Mouse (Mus musculus) heart, embryonic 16.5 days (tissue): ENCODE measurements around the gene Cacna1d. TPM values are rescaled to one million over a fixed set of nuclear protein-coding genes. Genes with fewer than 3 reads are reported as not detected.

Experiments used
- ATAC-seq: fragments of 200-750 bp; cut with Nextera tagmentation; replicated peaks from 2 replicates; pipeline ENCODE4 v1.8.0; 2017; ENCODE audit warnings: moderate number of reproducible peaks; ENCODE audit not compliant: insufficient read depth, low FRiP score; ENCODE audit errors: extremely low read depth
- H3K27ac ChIP-seq: fragments of 300-500 bp; sonication (generic); 2 replicates; pipeline ENCODE4 v1.5.1; 2014; ENCODE audit warnings: mild to moderate bottlenecking, low read length, control low read depth, moderate library complexity
- H3K27me3 ChIP-seq: fragments of 300-500 bp; sonication (generic); 2 replicates; pipeline ENCODE4 v1.6.1; 2014; ENCODE audit warnings: low read length, mixed read lengths; ENCODE audit not compliant: control insufficient read depth, insufficient read depth
- H3K36me3 ChIP-seq: fragments of 300-500 bp; sonication (generic); 2 replicates; pipeline ENCODE4 v1.6.1; 2014; ENCODE audit not compliant: control insufficient read depth, insufficient read depth
- H3K4me1 ChIP-seq: fragments of 300-500 bp; sonication (generic); 2 replicates; pipeline ENCODE4 v1.6.1; 2014; ENCODE audit warnings: low read length, mixed read lengths; ENCODE audit not compliant: control insufficient read depth, insufficient read depth
- H3K4me2 ChIP-seq: fragments of 300-500 bp; sonication (generic); 2 replicates; pipeline ENCODE4 v1.6.1; 2014; ENCODE audit warnings: low read depth, mild to moderate bottlenecking, control low read depth, low read length
- H3K4me3 ChIP-seq: fragments of 300-500 bp; sonication (generic); 2 replicates; pipeline ENCODE4 v1.5.1; 2014; ENCODE audit warnings: mild to moderate bottlenecking, control low read depth, low read length
- H3K9ac ChIP-seq: fragments of 300-500 bp; sonication (generic); 2 replicates; pipeline ENCODE4 v1.6.1; 2014; ENCODE audit warnings: low read length, control low read depth
- H3K9me3 ChIP-seq: fragments of 300-500 bp; sonication (generic); replicated peaks from 2 replicates; pipeline ENCODE4 v1.6.1; 2016; ENCODE audit warnings: low read length; ENCODE audit not compliant: control insufficient read depth
- WGBS: fragments of 180-500 bp; shearing (Covaris S2); extraction: QIAGEN DNeasy Blood & Tissue Kit; methylation state at CpG from one replicate; pipeline ENCODE4 v1.1.7; 2014; 5-methylcytosine and 5-hydroxymethylcytosine counted together
- polyA plus RNA-seq: library from polyadenylated mRNA; unstranded; fragments of >200 nt; fragmentation: Nextera tagmentation; extraction: Ambion mirVana; gene quantifications from 2 replicates; pipeline ENCODE4 v1.2.1, GENCODE M21; 2015

Cacna1d gene
- polyA plus RNA-seq, 1 experiment from 2014 or later, result 4.9 TPM

GRCm38 (mm10) chr14:30172821-30173755 lies 318.2 kb downstream of the Cacna1d start:
- 80% methylated on average over 12 of the region's 12 CpGs for WGBS
- Histone ChIP-seq H3K4me1 (peaks cover 20% of the 10 kb centered on the region), H3K27ac (no peak overlapping the region), H3K9ac (no peak overlapping the region), H3K4me2 (no peak overlapping the region), H3K27me3 (no peaks in the 10 kb centered on the region), H3K9me3 (no peaks in the 10 kb centered on the region), H3K36me3 (no peaks in the 10 kb centered on the region), H3K4me3 (no peak overlapping the region)
- ATAC-seq, result no peak

GRCm38 (mm10) chr14:30171593-30171992 lies 319.7 kb downstream of the Cacna1d start:
- H3K9ac ChIP-seq, result no peak overlapping the region
- no peak overlapping the region for H3K27ac ChIP-seq
- H3K4me1 ChIP-seq, result peaks cover 15% of the 10 kb centered on the region
- no peak overlapping the region for H3K4me2 ChIP-seq
- no peak for ATAC-seq
- 89% methylated on average over 6 of the region's 6 CpGs for WGBS
- H3K4me3 ChIP-seq, result no peak overlapping the region
- no peaks in the 10 kb centered on the region for H3K9me3 ChIP-seq
- no peaks in the 10 kb centered on the region for H3K27me3 ChIP-seq
- H3K36me3 ChIP-seq, result no peaks in the 10 kb centered on the region

DNA sequence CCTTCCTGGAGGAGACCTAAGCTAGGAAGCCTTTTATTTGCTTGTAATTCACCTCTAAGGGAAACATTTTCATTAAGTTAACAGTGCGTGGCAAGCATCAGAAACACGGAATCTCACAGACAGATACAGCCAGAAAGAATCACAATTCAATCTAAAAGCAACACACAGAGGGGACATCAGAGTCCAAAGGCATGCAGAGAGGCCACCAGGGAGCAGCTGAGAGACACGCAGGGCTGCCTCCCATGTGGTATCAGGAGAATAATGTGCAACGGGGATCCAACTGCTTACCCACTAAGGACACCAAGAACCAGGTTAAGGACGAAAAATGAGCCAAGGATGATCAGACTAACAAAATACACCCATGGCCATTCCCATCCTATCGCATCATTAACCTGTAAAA lies 320.2 kb downstream of the Cacna1d start:
- WGBS, result 57% methylated on average over 6 of the region's 6 CpGs
- ATAC-seq, result no peak
- H3K4me3 ChIP-seq, result no peak overlapping the region
- peaks cover 3% of the 10 kb centered on the region; the same call in 1 of the 2 replicates for H3K9me3 ChIP-seq
- H3K36me3 ChIP-seq, result no peaks in the 10 kb centered on the region
- H3K4me1 ChIP-seq, result peaks cover 15% of the 10 kb centered on the region
- no peak overlapping the region for H3K27ac ChIP-seq
- no peak overlapping the region for H3K4me2 ChIP-seq
- no peaks in the 10 kb centered on the region for H3K27me3 ChIP-seq
- no peak overlapping the region for H3K9ac ChIP-seq

GRCm38 (mm10) chr14:30169455-30169854 lies 321.8 kb downstream of the Cacna1d start:
- WGBS, result 30% methylated on average over 5 of the region's 5 CpGs
- Histone ChIP-seq H3K4me2 (no peak overlapping the region), H3K9me3 (peaks cover 4% of the 10 kb centered on the region; the same call in 1 of the 2 replicates), H3K27ac (no peak overlapping the region), H3K4me3 (no peak overlapping the region), H3K36me3 (no peaks in the 10 kb centered on the region), H3K27me3 (no peaks in the 10 kb centered on the region), H3K4me1 (peaks cover 15% of the 10 kb centered on the region), H3K9ac (no peak overlapping the region)
- no peak for ATAC-seq

DNA sequence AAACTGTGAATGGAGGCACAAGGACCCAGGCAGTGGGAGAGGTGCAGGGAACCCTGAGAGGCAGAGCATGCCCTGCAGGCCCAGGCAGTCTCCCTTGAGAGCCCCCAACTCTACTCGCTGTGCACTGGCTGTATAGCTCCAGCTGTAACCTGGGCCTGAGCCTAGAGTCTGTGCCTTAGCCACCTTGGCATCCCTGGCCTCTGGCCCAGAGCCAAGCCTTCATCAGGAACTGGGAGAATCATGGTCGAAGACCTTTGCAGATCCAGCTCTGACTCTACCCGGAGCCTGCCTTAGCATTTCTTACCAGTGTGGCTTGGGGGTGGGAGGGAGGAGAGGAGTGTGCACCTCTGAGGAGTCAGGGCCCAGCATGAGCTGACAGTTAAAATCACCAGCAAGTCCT lies 322.4 kb downstream of the Cacna1d start:
- Histone ChIP-seq H3K4me3 (no peak overlapping the region), H3K9ac (no peak overlapping the region), H3K4me1 (peaks cover 15% of the 10 kb centered on the region), H3K27me3 (no peaks in the 10 kb centered on the region), H3K27ac (no peak overlapping the region), H3K9me3 (peaks cover 4% of the 10 kb centered on the region; the same call in 1 of the 2 replicates), H3K36me3 (no peaks in the 10 kb centered on the region), H3K4me2 (no peak overlapping the region)
- WGBS, result 32% methylated on average over 3 of the region's 3 CpGs
- ATAC-seq, result no peak

GRCm38 (mm10) chr14:30168387-30168786 lies 322.9 kb downstream of the Cacna1d start:
- Histone ChIP-seq H3K4me1 (peaks cover 15% of the 10 kb centered on the region), H3K9me3 (peaks cover 4% of the 10 kb centered on the region; the same call in 1 of the 2 replicates), H3K27me3 (no peaks in the 10 kb centered on the region), H3K4me3 (no peak overlapping the region), H3K4me2 (no peak overlapping the region), H3K9ac (no peak overlapping the region), H3K36me3 (no peaks in the 10 kb centered on the region), H3K27ac (no peak overlapping the region)
- WGBS, result 53% methylated on average over 3 of the region's 3 CpGs
- ATAC-seq, result no peak

DNA sequence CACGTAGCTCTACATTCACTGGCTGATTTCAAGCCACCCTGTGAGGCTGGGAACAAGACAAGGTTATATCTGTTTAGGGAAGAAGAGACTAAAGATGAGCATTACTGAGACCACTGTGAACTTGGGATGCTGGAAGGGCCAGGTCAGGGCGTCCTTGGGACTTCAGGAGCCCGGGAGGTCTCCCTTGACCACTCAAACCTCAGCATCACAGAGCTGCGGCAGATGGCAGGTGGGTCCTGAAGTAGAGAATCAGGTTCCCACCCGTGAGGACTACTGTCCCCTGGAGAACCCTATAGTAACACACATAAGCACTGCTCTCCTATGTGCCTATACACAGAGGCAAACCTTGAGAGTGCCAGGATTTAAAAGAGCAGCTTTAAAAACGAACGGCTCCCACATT lies 323.6 kb downstream of the Cacna1d start:
- WGBS, result 81% methylated on average over 7 of the region's 7 CpGs

GRCm38 (mm10) chr14:30166036-30166435 lies 325.2 kb downstream of the Cacna1d start:
- peaks cover 15% of the 10 kb centered on the region for H3K4me1 ChIP-seq
- no peak overlapping the region for H3K9ac ChIP-seq
- no peak overlapping the region for H3K4me2 ChIP-seq
- H3K9me3 ChIP-seq, result peaks cover 4% of the 10 kb centered on the region; the same call in 1 of the 2 replicates
- no peak overlapping the region for H3K4me3 ChIP-seq
- no peaks in the 10 kb centered on the region for H3K36me3 ChIP-seq
- no peak overlapping the region for H3K27ac ChIP-seq
- no peaks in the 10 kb centered on the region for H3K27me3 ChIP-seq
- no peak for ATAC-seq
- 92% methylated on average over 11 of the region's 11 CpGs for WGBS

More for the DNA sequence above, 323.6 kb downstream of the Cacna1d start:
- H3K9ac ChIP-seq, result no peak overlapping the region
- ATAC-seq, result no peak
- peaks cover 15% of the 10 kb centered on the region for H3K4me1 ChIP-seq
- no peak overlapping the region for H3K4me2 ChIP-seq
- no peak overlapping the region for H3K27ac ChIP-seq
- no peak overlapping the region for H3K4me3 ChIP-seq
- no peaks in the 10 kb centered on the region for H3K36me3 ChIP-seq
- no peaks in the 10 kb centered on the region for H3K27me3 ChIP-seq
- H3K9me3 ChIP-seq, result peaks cover 4% of the 10 kb centered on the region; the same call in 1 of the 2 replicates
